Mouse (Mus musculus): ENCODE measurements around the gene Kif27.

- TF ChIP-seq CTCF (IDR thresholded peaks at IDR 0.05) (no peak), EP300 (IDR thresholded peaks at IDR 0.05) (no peak)
These were observed 77.0 kb downstream of the Kif27 start for GRCm38 (mm10) chr13:58281936-58282335.
